Mouse (Mus musculus) splenic B cell, adult 2 months (primary cell): ENCODE measurements around the gene D5Ertd579e.
A peak's percentile ranks its signal among the peaks of the same experiment; 100 is the strongest.

Source experiments
- DNase-seq: peaks from one replicate; pipeline ENCODE4 v3.0.0-alpha.2; 2011; ENCODE audit warnings: low read depth, low spot score
- H3K27me3 ChIP-seq: 2 replicates; pipeline ENCODE4 v1.6.1; 2012; ENCODE audit warnings: mild to moderate bottlenecking, low read length, moderate library complexity, mixed read lengths; ENCODE audit not compliant: control insufficient read depth, poor library complexity, insufficient read depth, severe bottlenecking
- H3K36me3 ChIP-seq: 2 replicates; pipeline ENCODE4 v1.6.1; 2012; ENCODE audit warnings: mild to moderate bottlenecking, low read length, moderate library complexity, mixed read lengths; ENCODE audit not compliant: control insufficient read depth, poor library complexity, insufficient read depth, severe bottlenecking

Gene D5Ertd579e

DNA sequence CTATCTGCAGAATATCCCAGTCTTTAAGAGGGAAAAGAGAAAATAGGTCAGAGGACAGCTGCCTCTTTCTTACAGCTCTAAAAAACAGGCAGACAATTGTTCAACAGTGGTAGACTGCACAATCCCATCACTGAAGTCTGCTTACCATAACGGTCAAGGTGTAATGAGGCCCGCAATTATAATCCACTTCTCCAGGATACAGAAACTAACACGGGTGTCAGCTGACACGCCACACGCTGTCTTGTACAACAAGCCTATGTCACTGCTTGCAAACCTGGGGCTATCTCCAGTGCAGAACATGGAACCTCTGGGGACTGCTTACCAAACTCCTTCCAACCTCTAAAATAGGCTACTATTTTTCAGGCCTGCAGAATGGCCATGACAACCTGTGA lies 74.8 kb downstream of the D5Ertd579e start:
- Histone ChIP-seq H3K36me3 (no peaks in the 10 kb centered on the region), H3K27me3 (no peaks in the 10 kb centered on the region)
- DNase-seq, result no peak

- no peaks in the 10 kb centered on the region for H3K36me3 ChIP-seq
- H3K27me3 ChIP-seq, result no peaks in the 10 kb centered on the region
- DNase-seq, result no peak
Measured at GRCm38 (mm10) chr5:36620409-36621057, 75.3 kb downstream of the D5Ertd579e start.

GRCm38 (mm10) chr5:36618890-36619289 lies 76.9 kb downstream of the D5Ertd579e start:
- no peak for DNase-seq
- H3K27me3 ChIP-seq, result no peaks in the 10 kb centered on the region
- peaks cover 3% of the 10 kb centered on the region; the same call in 1 of the 2 replicates for H3K36me3 ChIP-seq

GRCm38 (mm10) chr5:36618356-36618755 lies 77.5 kb downstream of the D5Ertd579e start:
- Histone ChIP-seq H3K27me3 (no peaks in the 10 kb centered on the region), H3K36me3 (peaks cover 3% of the 10 kb centered on the region; the same call in 1 of the 2 replicates)
- DNase-seq, result no peak

GRCm38 (mm10) chr5:36614124-36614523 lies 81.7 kb downstream of the D5Ertd579e start:
- H3K27me3 ChIP-seq, result no peaks in the 10 kb centered on the region
- DNase-seq, result no peak
- peaks cover 6% of the 10 kb centered on the region; the same call in 1 of the 2 replicates for H3K36me3 ChIP-seq

DNA sequence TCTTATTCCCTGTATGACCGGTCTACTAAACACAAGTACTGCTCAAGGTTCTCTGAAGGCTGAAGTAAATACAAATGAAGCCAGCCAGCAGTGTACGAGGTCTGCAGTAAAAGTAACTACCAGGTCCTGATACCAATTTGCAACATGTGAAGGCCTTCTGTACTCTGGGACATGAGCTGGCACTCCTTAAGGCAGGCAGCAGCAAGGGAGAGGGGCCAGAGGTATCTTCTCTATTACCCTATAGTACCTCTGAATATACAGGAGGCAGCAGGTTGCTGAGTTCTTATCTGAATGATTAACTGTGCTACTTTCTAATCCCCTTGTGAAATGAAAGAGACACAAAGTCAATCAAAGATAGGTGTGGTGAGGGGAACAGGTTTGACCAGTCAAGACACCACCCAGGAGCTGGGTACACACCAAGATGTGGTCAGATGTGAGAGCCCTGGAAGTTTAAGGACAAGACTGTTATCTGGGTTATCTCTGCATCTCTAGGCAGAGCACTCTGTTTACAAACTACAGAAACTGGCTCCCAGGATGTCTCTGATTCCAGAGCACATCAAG lies 86.8 kb downstream of the D5Ertd579e start:
- no peak for DNase-seq
- H3K27me3 ChIP-seq, result no peaks in the 10 kb centered on the region

DNA sequence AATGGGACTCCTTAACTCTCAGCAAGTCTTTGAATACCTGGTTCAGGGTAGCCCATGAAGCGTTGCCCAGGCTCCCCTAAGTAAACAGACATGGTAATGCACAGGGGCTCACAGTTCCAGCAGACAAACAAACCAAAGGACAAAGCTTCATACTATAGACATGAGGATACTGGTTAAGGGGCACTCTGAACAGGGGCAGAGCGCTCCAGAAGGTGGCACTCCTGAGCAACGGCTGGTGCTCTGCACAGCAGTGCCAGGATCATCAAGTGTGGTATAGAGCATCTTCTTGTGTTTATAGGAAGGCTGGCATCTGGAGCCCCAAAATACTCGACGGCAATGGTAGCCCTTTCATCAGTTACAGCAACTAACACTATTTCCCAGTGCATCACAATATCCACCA lies 92.8 kb downstream of the D5Ertd579e start:
- H3K27me3 ChIP-seq, result no peaks in the 10 kb centered on the region
- H3K36me3 ChIP-seq, result peaks cover 7% of the 10 kb centered on the region
- DNase-seq, result peak; percentile 67

More for the DNA sequence above, 86.8 kb downstream of the D5Ertd579e start:
- peaks cover 3% of the 10 kb centered on the region for H3K36me3 ChIP-seq

DNA sequence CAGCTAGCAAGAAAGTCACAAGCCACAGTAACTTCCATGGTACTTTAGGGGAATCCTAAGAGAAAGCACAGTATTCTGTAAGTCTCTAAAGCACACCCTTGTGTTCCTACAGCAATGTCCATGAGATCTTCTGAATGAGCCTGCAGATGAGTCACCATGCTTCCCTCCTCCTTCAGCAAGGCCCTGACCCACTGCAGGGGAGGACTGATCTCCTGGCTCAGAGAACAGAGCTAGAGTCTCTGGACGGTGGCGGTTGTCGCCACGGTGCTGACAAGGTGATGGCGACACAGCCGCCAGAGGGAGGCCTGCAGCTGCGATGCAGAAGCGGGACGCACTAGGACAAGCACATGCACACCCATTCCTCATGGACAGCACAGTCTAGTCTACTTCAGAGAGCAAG lies 93.8 kb downstream of the D5Ertd579e start:
- H3K36me3 ChIP-seq, result peaks cover 7% of the 10 kb centered on the region
- H3K27me3 ChIP-seq, result no peaks in the 10 kb centered on the region
- DNase-seq, result no peak

DNA sequence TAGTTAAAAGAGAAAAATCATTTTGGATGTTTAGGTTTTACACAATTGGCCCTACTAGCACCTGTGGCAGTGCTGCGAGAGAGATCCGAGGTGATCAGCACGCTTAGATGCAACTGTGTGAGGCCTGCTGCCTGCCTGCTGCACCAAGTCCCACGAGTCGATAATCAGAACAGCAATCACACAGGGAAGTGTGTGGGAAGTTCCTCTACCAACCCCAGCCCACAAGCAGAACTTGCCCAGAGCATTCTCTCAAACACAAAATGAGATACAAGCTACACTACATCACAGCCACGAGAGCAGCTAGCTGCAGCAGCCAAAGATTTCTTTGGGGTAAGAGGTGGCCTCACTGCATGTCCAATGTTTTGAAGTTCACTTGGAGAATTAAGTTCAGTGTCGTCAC lies 94.3 kb downstream of the D5Ertd579e start:
- Histone ChIP-seq H3K36me3 (peaks cover 7% of the 10 kb centered on the region), H3K27me3 (no peaks in the 10 kb centered on the region)
- DNase-seq, result no peak

GRCm38 (mm10) chr5:36598883-36599282 lies 96.9 kb downstream of the D5Ertd579e start:
- H3K27me3 ChIP-seq, result no peaks in the 10 kb centered on the region
- peaks cover 7% of the 10 kb centered on the region for H3K36me3 ChIP-seq
- no peak for DNase-seq

DNA sequence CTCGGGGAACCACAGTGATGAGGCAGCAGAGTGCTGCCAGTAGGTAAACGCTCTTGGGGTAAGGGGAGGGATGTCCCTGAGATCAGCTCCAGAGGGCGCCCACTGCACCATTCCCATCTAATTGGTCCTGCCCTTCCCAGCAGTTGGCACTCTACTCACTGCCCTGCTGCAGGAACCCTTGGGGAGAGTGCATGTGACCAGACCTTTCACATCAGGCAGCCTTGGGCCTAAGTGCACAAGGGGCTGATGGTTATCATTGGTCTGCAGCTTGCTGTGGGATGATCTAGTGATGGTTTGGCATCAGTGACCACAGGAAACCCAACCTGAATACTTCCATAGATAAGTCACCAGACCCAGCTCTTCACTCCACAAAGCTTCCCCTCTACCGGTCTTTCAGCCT lies 98.2 kb downstream of the D5Ertd579e start:
- Histone ChIP-seq H3K27me3 (no peaks in the 10 kb centered on the region), H3K36me3 (peaks cover 7% of the 10 kb centered on the region)
- DNase-seq, result no peak

DNA sequence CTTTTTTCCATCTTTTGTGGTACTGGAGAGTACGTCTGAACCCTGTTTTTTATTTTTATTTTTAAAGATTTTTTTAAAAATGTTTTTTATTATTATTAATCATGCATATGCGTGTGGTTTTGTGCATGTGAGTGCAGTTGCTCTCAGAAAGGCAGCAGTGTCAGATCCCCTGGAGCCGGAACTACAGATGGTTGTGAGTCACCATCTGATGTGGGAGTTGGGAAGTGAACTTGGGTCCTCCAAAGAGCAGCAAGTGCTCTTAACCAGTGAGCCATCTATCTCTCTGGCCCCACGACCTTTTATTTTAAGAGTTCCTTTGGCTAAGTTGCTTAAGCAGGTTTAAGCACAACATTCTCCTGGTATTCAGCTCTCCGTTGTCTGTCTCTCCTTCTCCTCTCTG lies 99.6 kb downstream of the D5Ertd579e start:
- no peaks in the 10 kb centered on the region for H3K36me3 ChIP-seq

DNA sequence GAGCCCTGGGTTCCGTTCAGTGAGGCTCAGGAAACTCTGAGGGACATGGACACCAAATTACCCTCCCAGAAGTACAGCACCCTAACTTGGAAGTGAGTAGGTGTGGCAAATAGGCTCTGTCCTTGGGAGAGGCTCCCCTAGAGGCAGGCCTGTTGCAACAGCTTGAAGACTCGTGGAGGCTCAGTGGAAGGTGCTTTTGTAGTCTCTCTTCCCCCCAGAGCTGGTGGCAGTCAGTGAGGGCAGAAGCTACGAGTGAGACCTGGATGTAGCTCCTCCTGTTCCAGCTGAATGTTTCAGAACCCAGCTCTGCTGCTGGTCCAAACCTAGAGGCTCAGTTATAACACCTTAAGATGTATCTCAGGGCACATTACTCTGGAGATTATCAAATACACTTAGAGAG lies 100.7 kb downstream of the D5Ertd579e start:
- Histone ChIP-seq H3K27me3 (no peaks in the 10 kb centered on the region), H3K36me3 (no peaks in the 10 kb centered on the region)
- DNase-seq, result no peak

More for the DNA sequence above, 99.6 kb downstream of the D5Ertd579e start:
- no peaks in the 10 kb centered on the region for H3K27me3 ChIP-seq
- DNase-seq, result no peak

GRCm38 (mm10) chr5:36594344-36594743 lies 101.5 kb downstream of the D5Ertd579e start:
- DNase-seq, result no peak
- H3K36me3 ChIP-seq, result no peaks in the 10 kb centered on the region

GRCm38 (mm10) chr5:36593176-36593575 lies 102.6 kb downstream of the D5Ertd579e start, which contains the start of gene Tbc1d14:
TSS of gene Tbc1d14 (minus strand) at chr5:36593276.
- Histone ChIP-seq H3K27me3 (no peaks in the 10 kb centered on the region), H3K36me3 (no peaks in the 10 kb centered on the region)
- DNase-seq, result no peak

More at GRCm38 (mm10) chr5:36594344-36594743, 101.5 kb downstream of the D5Ertd579e start:
- H3K27me3 ChIP-seq, result no peaks in the 10 kb centered on the region
